Mouse (Mus musculus) right cerebral cortex, adult 18-20 months (tissue): ENCODE measurements around the gene Elmo3.
A peak's percentile ranks its signal among the peaks of the same experiment; 100 is the strongest.

Source experiments
- DNase-seq: peaks from one replicate; pipeline ENCODE4 v3.0.0; 2022; ENCODE audit warnings: mixed read lengths

The Elmo3 gene

GRCm38 (mm10) chr8:105305211-105306145 lies at the start of gene Elmo3:
Elmo3 (plus strand) TSS chr8:105305601.
- no peak for DNase-seq

GRCm38 (mm10) chr8:105257318-105258114 lies 47.9 kb upstream of the Elmo3 start:
- DNase-seq, result no peak

GRCm38 (mm10) chr8:105258911-105259720 lies 46.3 kb upstream of the Elmo3 start:
- DNase-seq, result no peak

GRCm38 (mm10) chr8:105259721-105260320 lies 45.6 kb upstream of the Elmo3 start:
- DNase-seq, result peak; percentile 59

- no peak for DNase-seq
Observed at GRCm38 (mm10) chr8:105260371-105261099, 44.9 kb upstream of the Elmo3 start.

- no peak for DNase-seq
Observed at GRCm38 (mm10) chr8:105261326-105261980, 43.9 kb upstream of the Elmo3 start.

- DNase-seq, result no peak
Observed at GRCm38 (mm10) chr8:105263244-105263912, 42.0 kb upstream of the Elmo3 start.

GRCm38 (mm10) chr8:105264024-105264982 lies 41.1 kb upstream of the Elmo3 start, which contains the start of the genes Tradd and Fbxl8:
Tradd (minus strand) TSS chr8:105264609.
Fbxl8 (plus strand) TSS chr8:105264648.
- no peak for DNase-seq

- DNase-seq, result no peak
Observed at GRCm38 (mm10) chr8:105265128-105265527, 40.3 kb upstream of the Elmo3 start.

- no peak for DNase-seq
Observed at GRCm38 (mm10) chr8:105266775-105267174, 38.6 kb upstream of the Elmo3 start.

- DNase-seq, result peak; percentile 92
Observed at GRCm38 (mm10) chr8:105268342-105269074, 36.9 kb upstream of the Elmo3 start.

GRCm38 (mm10) chr8:105269075-105269458 lies 36.3 kb upstream of the Elmo3 start:
- no peak for DNase-seq

GRCm38 (mm10) chr8:105269461-105269947 lies 35.9 kb upstream of the Elmo3 start, which contains the start of gene Hsf4:
Hsf4 (plus strand) TSS chr8:105269801.
- DNase-seq, result peak; percentile 73

- DNase-seq, result no peak
Observed at GRCm38 (mm10) chr8:105270101-105270915, 35.1 kb upstream of the Elmo3 start.

GRCm38 (mm10) chr8:105270916-105271186 lies 34.5 kb upstream of the Elmo3 start:
- no peak for DNase-seq

GRCm38 (mm10) chr8:105275387-105275786 lies 30.0 kb upstream of the Elmo3 start:
- DNase-seq, result no peak

- no peak for DNase-seq
Observed at GRCm38 (mm10) chr8:105275840-105276239, 29.6 kb upstream of the Elmo3 start, which contains the start of gene Nol3. Nol3 (plus strand) TSS chr8:105276140.
